Mouse (Mus musculus) kidney, adult 2 months (tissue): ENCODE results near the gene Cd28. TPM values are rescaled to one million over a fixed set of nuclear protein-coding genes. Genes with fewer than 3 reads are reported as not detected.

ENCODE experiments used
- DNase-seq: peaks from one replicate; pipeline ENCODE4 v3.0.0; 2021
- H3K27ac ChIP-seq: fragments of 200-500 bp; 2 replicates; pipeline ENCODE4 v1.5.1; 2012; ENCODE audit warnings: low read depth, low read length, control low read depth, inconsistent platforms; ENCODE audit not compliant: insufficient read depth
- H3K27me3 ChIP-seq: fragments of 200-500 bp; replicated peaks from 2 replicates; pipeline ENCODE4 v1.6.1; 2012; ENCODE audit warnings: mild to moderate bottlenecking, moderate library complexity, low read length, inconsistent platforms; ENCODE audit not compliant: control insufficient read depth, insufficient read depth
- H3K36me3 ChIP-seq: fragments of 200-500 bp; 2 replicates; pipeline ENCODE4 v1.6.1; 2012; ENCODE audit warnings: mild to moderate bottlenecking, moderate library complexity, low read length, inconsistent platforms; ENCODE audit not compliant: control insufficient read depth, insufficient read depth
- H3K4me1 ChIP-seq: fragments of 200-500 bp; 2 replicates; pipeline ENCODE4 v1.6.1; 2011; ENCODE audit warnings: low read length; ENCODE audit not compliant: control insufficient read depth, insufficient read depth
- H3K4me3 ChIP-seq: fragments of 200-500 bp; 2 replicates; pipeline ENCODE4 v1.5.1; 2011; ENCODE audit warnings: mild to moderate bottlenecking, low read depth, low read length, control low read depth; ENCODE audit not compliant: insufficient read depth
- CTCF ChIP-seq: fragments of 200-500 bp; conservative IDR thresholded peaks from 2 replicates; pipeline ENCODE4 v1.5.1; 2011; ENCODE audit warnings: low read depth, mild to moderate bottlenecking, control low read depth, low read length, moderate library complexity, mixed read lengths; ENCODE audit not compliant: insufficient read depth, insufficient read length
- POLR2A ChIP-seq: fragments of 200-500 bp; IDR thresholded peaks from one replicate; pipeline ENCODE4 v1.6.1; 2011; ENCODE audit warnings: low read depth, low read length, control low read depth
- whole genome bisulfite sequencing: fragments of 180-500 bp; shearing (Covaris S2); methylation state at CpG from one replicate; pipeline ENCODE4 v1.1.7; 2018; 5-methylcytosine and 5-hydroxymethylcytosine counted together
- polyA plus RNA-seq: library from polyadenylated mRNA; depleted of rRNA; stranded (reverse); fragments of >200 nt; gene quantifications from 2 replicates; pipeline ENCODE4 v1.2.3, GENCODE M21; 2012

Gene Cd28
- polyA plus RNA-seq, 1 experiment: 0.55 TPM

DNA sequence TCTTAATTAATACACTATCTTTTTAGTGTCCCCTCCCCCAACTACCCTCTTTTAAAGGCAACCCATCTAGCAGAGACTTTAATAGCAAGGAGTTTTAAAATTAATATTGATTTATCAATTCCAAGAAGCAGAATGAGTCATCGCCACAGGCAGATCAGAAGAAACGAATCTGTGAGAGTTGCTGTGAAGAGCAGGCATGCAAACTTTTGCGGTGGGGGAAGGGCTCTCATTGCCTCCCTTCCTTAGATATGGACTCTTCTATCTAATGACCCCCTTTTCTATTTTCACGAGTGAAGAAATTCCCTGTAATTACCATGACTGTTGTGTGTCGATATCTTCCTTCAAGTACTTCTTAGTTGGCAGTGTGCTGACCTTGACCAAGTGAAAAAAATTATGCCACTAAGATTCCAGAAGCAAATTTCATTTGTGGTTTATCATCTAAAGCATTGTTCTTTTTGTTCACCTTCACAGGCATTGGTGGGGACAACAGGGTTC lies 32.8 kb downstream of the Cd28 start:
- DNase-seq: no peak
- H3K4me1 ChIP-seq: no peaks in the 10 kb centered on the region
- H3K27me3 ChIP-seq: no peaks in the 10 kb centered on the region
- no peaks in the 10 kb centered on the region for H3K36me3 ChIP-seq
- H3K4me3 ChIP-seq: no peak overlapping the region
- TF ChIP-seq CTCF (no peak), POLR2A (no peak)
- no peak overlapping the region for H3K27ac ChIP-seq
- 84% methylated on average over 5 of the region's 5 CpGs for WGBS

- Histone ChIP-seq H3K4me3 (no peak overlapping the region), H3K27ac (no peak overlapping the region), H3K27me3 (no peaks in the 10 kb centered on the region), H3K4me1 (no peaks in the 10 kb centered on the region), H3K36me3 (no peaks in the 10 kb centered on the region)
- TF ChIP-seq POLR2A (no peak), CTCF (no peak)
- WGBS: 82% methylated on average over 6 of the region's 6 CpGs
- DNase-seq: no peak
Measured at GRCm38 (mm10) chr1:60750201-60750765, 33.7 kb downstream of the Cd28 start.

DNA sequence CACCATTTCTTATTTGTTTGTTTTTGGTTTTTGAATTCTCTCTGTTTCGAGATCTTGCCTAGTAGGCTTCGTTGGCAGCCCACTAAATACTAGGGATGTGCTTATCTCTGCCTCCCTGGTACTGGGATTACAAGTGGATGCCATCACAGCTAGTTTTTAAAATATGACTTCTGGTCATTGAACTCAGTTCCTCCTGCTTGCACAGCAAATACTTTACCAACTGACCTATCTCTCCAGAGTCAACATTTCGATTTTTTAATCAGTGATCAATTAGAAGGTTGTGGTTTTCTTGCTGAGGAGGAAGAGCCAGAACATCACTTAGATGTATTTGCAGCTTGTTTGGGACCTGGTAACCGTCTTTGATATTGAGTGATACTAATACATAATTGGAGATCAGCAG lies 34.4 kb downstream of the Cd28 start:
- H3K4me1 ChIP-seq: no peaks in the 10 kb centered on the region

DNA sequence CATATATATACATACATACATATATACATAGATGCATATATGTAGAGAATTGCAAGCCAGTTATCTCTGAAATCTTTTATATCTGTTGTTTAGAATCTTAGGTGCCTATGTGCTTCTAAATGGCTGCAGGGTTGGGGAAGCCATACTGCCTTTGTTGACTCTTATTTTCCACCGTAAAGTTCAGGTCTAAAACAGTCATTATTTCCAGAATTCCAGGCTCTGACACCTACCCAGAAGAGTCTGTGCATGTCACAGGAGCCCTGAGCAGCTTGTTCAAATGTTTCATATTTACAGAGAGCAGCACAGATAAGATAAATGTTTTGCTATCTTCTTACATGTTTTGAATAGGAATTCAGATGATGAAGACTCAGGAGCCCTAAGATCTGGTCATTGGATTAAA lies 36.4 kb downstream of the Cd28 start:
- Histone ChIP-seq H3K27me3 (no peaks in the 10 kb centered on the region), H3K27ac (no peak overlapping the region), H3K4me3 (no peak overlapping the region), H3K36me3 (no peaks in the 10 kb centered on the region), H3K4me1 (no peaks in the 10 kb centered on the region)
- 85% methylated on average over 1 of the region's 1 CpGs for WGBS
- TF ChIP-seq CTCF: no peak
- TF ChIP-seq POLR2A: no peak
- no peak for DNase-seq

More for the DNA sequence above, 34.4 kb downstream of the Cd28 start:
- Histone ChIP-seq H3K4me3 (no peak overlapping the region), H3K27me3 (no peaks in the 10 kb centered on the region), H3K36me3 (no peaks in the 10 kb centered on the region), H3K27ac (no peak overlapping the region)
- WGBS: 89% methylated on average over 4 of the region's 4 CpGs
- DNase-seq: no peak
- TF ChIP-seq POLR2A: no peak
- TF ChIP-seq CTCF: no peak

- Histone ChIP-seq H3K4me1 (no peaks in the 10 kb centered on the region), H3K27me3 (no peaks in the 10 kb centered on the region), H3K27ac (no peak overlapping the region), H3K4me3 (no peak overlapping the region), H3K36me3 (no peaks in the 10 kb centered on the region)
- TF ChIP-seq CTCF (no peak), POLR2A (no peak)
- DNase-seq: no peak
- 94% methylated on average over 12 of the region's 12 CpGs for WGBS
Measured at GRCm38 (mm10) chr1:60753981-60754380, 37.4 kb downstream of the Cd28 start.

GRCm38 (mm10) chr1:60755391-60756243 lies 39.0 kb downstream of the Cd28 start:
- WGBS: 71% methylated on average over 7 of the region's 7 CpGs
- no peak for TF ChIP-seq CTCF
- H3K4me3 ChIP-seq: no peak overlapping the region
- no peaks in the 10 kb centered on the region for H3K27me3 ChIP-seq
- H3K27ac ChIP-seq: no peak overlapping the region
- DNase-seq: no peak
- no peaks in the 10 kb centered on the region for H3K4me1 ChIP-seq
- H3K36me3 ChIP-seq: no peaks in the 10 kb centered on the region

GRCm38 (mm10) chr1:60757631-60758030 lies 41.0 kb downstream of the Cd28 start:
- WGBS: 96% methylated on average over 2 of the region's 2 CpGs
- H3K4me1 ChIP-seq: no peaks in the 10 kb centered on the region
- DNase-seq: no peak
- no peak for TF ChIP-seq POLR2A
- no peak for TF ChIP-seq CTCF
- H3K27ac ChIP-seq: no peak overlapping the region
- H3K36me3 ChIP-seq: no peaks in the 10 kb centered on the region
- no peaks in the 10 kb centered on the region for H3K27me3 ChIP-seq
- H3K4me3 ChIP-seq: no peak overlapping the region
